Mouse (Mus musculus) limb, embryonic 14.5 days (tissue): ENCODE results near the gene Dus2. TPM values are rescaled to one million over a fixed set of nuclear protein-coding genes. Genes with fewer than 3 reads are reported as not detected.
"Not testable (repeated sequence)": the region's sequence is repeated elsewhere in the genome, so short reads cannot be mapped to it uniquely, and the experiment has no call there.

Experiments used
- ATAC-seq: fragments of 200-750 bp; cut with Nextera tagmentation; 2 replicates; pipeline ENCODE4 v1.8.0; 2017; ENCODE audit warnings: low read depth, moderate number of reproducible peaks, moderate TSS enrichment; ENCODE audit not compliant: low FRiP score
- DNase-seq: peaks from one replicate; pipeline ENCODE4 v3.0.0-alpha.2; 2015; ENCODE audit warnings: low spot score
- H3K27ac ChIP-seq: fragments of 300-500 bp; sonication (generic); replicated peaks from 2 replicates; pipeline ENCODE4 v1.5.1; 2014; ENCODE audit warnings: low read depth, mild to moderate bottlenecking, low read length, moderate library complexity, mixed read lengths
- H3K27me3 ChIP-seq: fragments of 300-500 bp; sonication (generic); 2 replicates; pipeline ENCODE4 v1.6.1; 2014; ENCODE audit warnings: low read length, mixed read lengths; ENCODE audit not compliant: control insufficient read depth, insufficient read depth
- H3K36me3 ChIP-seq: fragments of 300-500 bp; sonication (generic); 2 replicates; pipeline ENCODE4 v1.6.1; 2014; ENCODE audit warnings: mild to moderate bottlenecking, low read length, moderate library complexity, mixed read lengths; ENCODE audit not compliant: control insufficient read depth, insufficient read depth
- H3K4me1 ChIP-seq: fragments of 300-500 bp; sonication (generic); 2 replicates; pipeline ENCODE4 v1.6.1; 2014; ENCODE audit warnings: antibody characterized with exemption, low read length, mixed read lengths; ENCODE audit not compliant: control insufficient read depth, insufficient read depth
- H3K4me2 ChIP-seq: fragments of 300-500 bp; sonication (generic); replicated peaks from 2 replicates; pipeline ENCODE4 v1.6.1; 2014; ENCODE audit warnings: low read depth, mild to moderate bottlenecking, low read length, moderate library complexity; ENCODE audit not compliant: severe bottlenecking
- H3K4me3 ChIP-seq: fragments of 300-500 bp; sonication (generic); replicated peaks from 2 replicates; pipeline ENCODE4 v1.5.1; 2014; ENCODE audit warnings: low read length
- H3K9ac ChIP-seq: fragments of 300-500 bp; sonication (generic); 2 replicates; pipeline ENCODE4 v1.6.1; 2014; ENCODE audit warnings: mild to moderate bottlenecking, low read depth, low read length, moderate library complexity; ENCODE audit not compliant: severe bottlenecking
- H3K9me3 ChIP-seq: fragments of 300-500 bp; sonication (generic); 2 replicates; pipeline ENCODE4 v1.6.1; 2016; ENCODE audit warnings: low read length; ENCODE audit not compliant: control insufficient read depth
- POLR2A ChIP-seq: fragments of 200-500 bp; IDR thresholded peaks from 2 replicates; pipeline ENCODE4 v1.8.0; 2012; ENCODE audit warnings: inconsistent platforms, mild to moderate bottlenecking, moderate library complexity, borderline replicate concordance; ENCODE audit not compliant: insufficient read depth, insufficient read length; ENCODE audit errors: extremely low read depth
- WGBS: fragments of 180-500 bp; shearing (Covaris S2); extraction: QIAGEN DNeasy Blood & Tissue Kit; methylation state at CpG from one replicate; pipeline ENCODE4 v1.1.7; 2014; 5-methylcytosine and 5-hydroxymethylcytosine counted together
- polyA plus RNA-seq, 2 experiments: library from polyadenylated mRNA; depleted of rRNA in 1 of 2; stranded (reverse) in 1 of 2; unstranded in 1 of 2; fragments of >200 nt; fragmentation: Nextera tagmentation in 1 of 2; extraction: Ambion mirVana in 1 of 2; gene quantifications; 2 replicates each; pipeline versions ENCODE4 v1.2.1 to v1.2.3; 2012 to 2014

Gene Dus2
- polyA plus RNA-seq, 2 experiments = 22.4 to 24.4 TPM

DNA sequence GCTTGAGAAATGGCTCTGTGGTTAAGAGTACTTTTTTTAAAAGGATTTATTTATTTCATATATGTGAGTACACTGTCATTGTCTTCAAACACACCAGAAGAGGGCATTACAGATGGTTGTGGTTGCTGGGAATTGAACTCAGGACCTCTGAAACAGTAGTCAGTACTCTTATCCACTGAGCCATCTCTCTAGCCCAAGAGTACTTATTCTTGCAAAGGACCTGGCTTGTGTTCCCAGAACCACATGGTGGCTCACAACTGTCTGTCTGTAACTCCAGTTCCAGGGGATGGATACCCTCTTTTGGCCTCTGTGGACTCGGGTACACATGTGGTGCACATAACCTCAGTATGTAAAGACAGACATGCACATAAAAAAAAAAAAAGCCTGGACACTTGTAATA lies 21.8 kb upstream of the Dus2 start:
- Histone ChIP-seq H3K9ac (no peak overlapping the region), H3K9me3 (no peaks in the 10 kb centered on the region), H3K4me1 (peaks cover 21% of the 10 kb centered on the region), H3K4me2 (no peak overlapping the region), H3K4me3 (no peak overlapping the region), H3K36me3 (no peaks in the 10 kb centered on the region), H3K27ac (no peak overlapping the region), H3K27me3 (no peaks in the 10 kb centered on the region)
- 82% methylated on average over 1 of the region's 1 CpGs for WGBS
- DNase-seq (no peak), ATAC-seq (no peak)
- TF ChIP-seq POLR2A = no peak

DNA sequence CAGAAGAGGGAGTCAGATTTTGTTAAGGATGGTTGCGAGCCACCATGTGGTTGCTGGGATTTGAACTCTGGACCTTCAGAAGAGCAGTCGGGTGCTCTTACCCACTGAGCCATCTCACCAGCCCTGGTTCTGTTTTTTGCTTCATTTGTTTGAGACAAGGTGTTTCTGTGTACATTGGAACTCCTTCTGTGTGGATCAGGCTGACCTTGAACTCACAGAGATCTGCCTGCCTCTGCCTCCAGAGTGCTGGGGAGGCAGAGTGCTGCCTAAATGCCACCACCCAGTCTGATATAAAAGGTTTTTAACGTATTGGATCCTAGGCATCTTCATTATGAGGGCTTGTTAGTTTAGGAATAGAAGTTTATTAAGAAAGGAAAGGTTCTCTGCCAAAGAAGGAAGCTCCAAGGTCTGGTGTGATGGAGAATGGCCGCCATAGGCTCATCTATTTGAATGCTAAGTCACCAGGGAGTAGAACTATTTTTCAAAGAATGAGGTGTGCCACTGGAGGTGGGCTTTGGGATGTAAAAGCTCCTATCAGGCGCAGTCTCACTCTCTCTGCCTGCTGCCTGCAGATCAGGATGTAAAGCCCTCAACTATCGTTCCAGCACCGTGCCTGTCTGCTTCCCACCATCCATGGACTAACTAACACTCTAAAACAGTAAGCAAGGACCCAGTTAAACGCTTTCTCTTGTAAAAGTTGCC lies 20.0 kb upstream of the Dus2 start:
- DNase-seq = no peak
- no peaks in the 10 kb centered on the region for H3K9me3 ChIP-seq
- TF ChIP-seq POLR2A = no peak
- no peak overlapping the region for H3K27ac ChIP-seq
- peaks cover 11% of the 10 kb centered on the region for H3K4me1 ChIP-seq
- H3K36me3 ChIP-seq = no peaks in the 10 kb centered on the region
- no peak for ATAC-seq
- 76% methylated on average over 8 of the region's 8 CpGs for WGBS
- H3K4me2 ChIP-seq = no peak overlapping the region
- no peak overlapping the region for H3K9ac ChIP-seq
- H3K27me3 ChIP-seq = no peaks in the 10 kb centered on the region
- H3K4me3 ChIP-seq = no peak overlapping the region

GRCm38 (mm10) chr8:105975363-105975762 lies 15.8 kb upstream of the Dus2 start:
- ATAC-seq = no peak
- WGBS = 59% methylated on average over 7 of the region's 7 CpGs
- TF ChIP-seq POLR2A = no peak
- Histone ChIP-seq H3K4me1 (no peaks in the 10 kb centered on the region), H3K4me2 (no peak overlapping the region), H3K4me3 (no peak overlapping the region), H3K36me3 (no peaks in the 10 kb centered on the region), H3K27ac (no peak overlapping the region), H3K27me3 (no peaks in the 10 kb centered on the region), H3K9ac (no peak overlapping the region), H3K9me3 (no peaks in the 10 kb centered on the region)
- DNase-seq = no peak

GRCm38 (mm10) chr8:105979325-105979724 lies 11.8 kb upstream of the Dus2 start, which contains the start of gene Dpep3:
Dpep3 (minus strand) TSS chr8:105979429.
- no peak for DNase-seq
- Histone ChIP-seq H3K4me1 (no peaks in the 10 kb centered on the region), H3K27me3 (no peaks in the 10 kb centered on the region), H3K9ac (no peak within 1 kb of the TSS), H3K9me3 (no peaks in the 10 kb centered on the region), H3K27ac (no peak within 1 kb of the TSS), H3K4me2 (no peak within 1 kb of the TSS), H3K36me3 (no peaks in the 10 kb centered on the region), H3K4me3 (no peak within 1 kb of the TSS)
- no peak for ATAC-seq
- no peak for TF ChIP-seq POLR2A
- 90% methylated on average over 15 of the region's 15 CpGs for WGBS

DNA sequence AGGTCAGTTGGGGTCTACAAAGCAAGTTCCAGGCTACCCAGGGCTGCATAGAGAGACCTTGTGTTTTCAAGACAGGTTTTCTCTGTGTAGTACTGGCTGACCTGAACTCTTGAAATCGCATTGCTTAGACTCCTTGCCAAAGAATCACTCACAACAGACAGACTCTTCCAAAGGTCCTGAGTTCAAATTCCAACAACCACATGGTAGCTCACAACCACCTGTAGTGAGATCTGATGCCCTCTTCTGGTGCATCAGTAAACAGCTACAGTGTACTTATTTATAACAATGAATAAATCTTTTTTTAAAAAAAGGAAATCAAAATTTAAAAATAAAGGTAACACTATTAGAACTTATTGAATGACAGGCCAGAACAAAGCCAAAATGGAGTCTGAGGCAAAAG lies 10.0 kb upstream of the Dus2 start:
- no peak for TF ChIP-seq POLR2A
- DNase-seq = no peak
- no peak overlapping the region for H3K9ac ChIP-seq
- no peak overlapping the region for H3K4me3 ChIP-seq
- H3K36me3 ChIP-seq = no peaks in the 10 kb centered on the region
- WGBS = 87% methylated on average over 1 of the region's 1 CpGs
- H3K27me3 ChIP-seq = no peaks in the 10 kb centered on the region
- no peaks in the 10 kb centered on the region for H3K9me3 ChIP-seq
- no peak overlapping the region for H3K4me2 ChIP-seq
- no peak overlapping the region for H3K27ac ChIP-seq
- no peaks in the 10 kb centered on the region for H3K4me1 ChIP-seq
- ATAC-seq = no peak

- ATAC-seq, DNase-seq, H3K9ac ChIP-seq, H3K27ac ChIP-seq, H3K4me2 ChIP-seq, H3K9me3 ChIP-seq, H3K4me1 ChIP-seq, H3K4me3 ChIP-seq, H3K36me3 ChIP-seq, H3K27me3 ChIP-seq: not testable (repeated sequence)
- WGBS = 74% methylated on average over 10 of the region's 11 CpGs
Observed at GRCm38 (mm10) chr8:105983406-105983805, 7.7 kb upstream of the Dus2 start.
